Mouse (Mus musculus) hindbrain, postnatal 0 days (tissue): Measurements from ENCODE around the gene Me3. TPM values are rescaled to one million over a fixed set of nuclear protein-coding genes. Genes with fewer than 3 reads are reported as not detected.

Source experiments
- ATAC-seq: fragments of 200-750 bp; cut with Nextera tagmentation; 2 replicates; pipeline ENCODE4 v1.8.0; 2017; ENCODE audit warnings: mild to moderate bottlenecking, moderate TSS enrichment, moderate library complexity
- DNase-seq: peaks from one replicate; pipeline ENCODE4 v3.0.0-alpha.2; 2015; ENCODE audit warnings: low spot score
- H3K27ac ChIP-seq: fragments of 300-500 bp; sonication (generic); 2 replicates; pipeline ENCODE4 v1.5.1; 2014; ENCODE audit warnings: mild to moderate bottlenecking
- H3K27me3 ChIP-seq: fragments of 300-500 bp; sonication (generic); 2 replicates; pipeline ENCODE4 v1.6.1; 2014; ENCODE audit warnings: low read length, mixed read lengths; ENCODE audit not compliant: insufficient read depth
- H3K36me3 ChIP-seq: fragments of 300-500 bp; sonication (generic); 2 replicates; pipeline ENCODE4 v1.6.1; 2014; ENCODE audit warnings: low read length, mixed read lengths; ENCODE audit not compliant: insufficient read depth
- H3K4me1 ChIP-seq: fragments of 300-500 bp; sonication (generic); 2 replicates; pipeline ENCODE4 v1.6.1; 2014; ENCODE audit warnings: antibody characterized with exemption, low read length, mixed read lengths; ENCODE audit not compliant: insufficient read depth
- H3K4me2 ChIP-seq: fragments of 300-500 bp; sonication (generic); 2 replicates; pipeline ENCODE4 v1.6.1; 2014; ENCODE audit warnings: low read depth, mild to moderate bottlenecking, low read length, moderate library complexity, mixed read lengths
- H3K4me3 ChIP-seq: fragments of 300-500 bp; sonication (generic); 2 replicates; pipeline ENCODE4 v1.5.1; 2014; ENCODE audit warnings: low read length
- H3K9ac ChIP-seq: fragments of 300-500 bp; sonication (generic); replicated peaks from 2 replicates; pipeline ENCODE4 v1.6.1; 2014; ENCODE audit warnings: mild to moderate bottlenecking, low read length, moderate library complexity, mixed read lengths
- H3K9me3 ChIP-seq: fragments of 300-500 bp; sonication (generic); 2 replicates; pipeline ENCODE4 v1.6.1; 2016; ENCODE audit warnings: low read length, mixed read lengths
- CTCF ChIP-seq: IDR thresholded peaks from 2 replicates; pipeline ENCODE4 v1.5.1; 2016; ENCODE audit warnings: antibody characterized with exemption, control low read depth, low read depth
- WGBS: fragments of 180-500 bp; shearing (Covaris S2); extraction: QIAGEN DNeasy Blood & Tissue Kit; methylation state at CpG from one replicate; pipeline ENCODE4 v1.1.7; 2014; 5-methylcytosine and 5-hydroxymethylcytosine counted together
- polyA plus RNA-seq: library from polyadenylated mRNA; unstranded; fragments of >200 nt; fragmentation: Nextera tagmentation; extraction: Ambion mirVana; gene quantifications from 2 replicates; pipeline ENCODE4 v1.2.1, GENCODE M21; 2015
- total RNA-seq: library from RNA; depleted of rRNA; stranded (reverse); fragments of >200 nt; gene quantifications from 2 replicates; pipeline ENCODE4 v1.2.3, GENCODE M21; 2014

Gene Me3
- total and polyA plus RNA-seq, 2 experiments from 2014 or later: 23.6 to 30.1 TPM

GRCm38 (mm10) chr7:89856440-89857217 lies 224.4 kb downstream of the Me3 start:
- no peak overlapping the region for H3K4me2 ChIP-seq
- no peak overlapping the region for H3K9ac ChIP-seq
- 0 out of 2 replicates have a peak, but pooled peaks cover 5% of the 10 kb centered on the region for H3K4me1 ChIP-seq
- peak; percentile 30 for DNase-seq
- WGBS: 45% methylated on average over 17 of the region's 17 CpGs
- peak; percentile 73 for ATAC-seq
- no peaks in the 10 kb centered on the region for H3K36me3 ChIP-seq
- H3K9me3 ChIP-seq: no peaks in the 10 kb centered on the region
- H3K4me3 ChIP-seq: no peak overlapping the region
- no peak overlapping the region for H3K27ac ChIP-seq
- TF ChIP-seq CTCF: no peak
- H3K27me3 ChIP-seq: no peaks in the 10 kb centered on the region

GRCm38 (mm10) chr7:89864769-89865168 lies 232.6 kb downstream of the Me3 start:
- H3K4me2 ChIP-seq: no peak overlapping the region
- H3K4me1 ChIP-seq: no peaks in the 10 kb centered on the region
- H3K27me3 ChIP-seq: no peaks in the 10 kb centered on the region
- H3K9me3 ChIP-seq: no peaks in the 10 kb centered on the region
- 93% methylated on average over 1 of the region's 1 CpGs for WGBS
- no peak overlapping the region for H3K27ac ChIP-seq
- H3K9ac ChIP-seq: no peak overlapping the region
- no peak overlapping the region for H3K4me3 ChIP-seq
- no peaks in the 10 kb centered on the region for H3K36me3 ChIP-seq
- DNase-seq (no peak), ATAC-seq (no peak)
- peak; percentile 16; the same call in 1 of the 2 replicates for TF ChIP-seq CTCF

- DNase-seq (no peak), ATAC-seq (no peak)
- H3K9ac ChIP-seq: no peak overlapping the region
- H3K4me3 ChIP-seq: no peak overlapping the region
- no peak for TF ChIP-seq CTCF
- WGBS: 79% methylated on average over 5 of the region's 5 CpGs
- H3K4me1 ChIP-seq: no peaks in the 10 kb centered on the region
- no peaks in the 10 kb centered on the region for H3K27me3 ChIP-seq
- H3K9me3 ChIP-seq: no peaks in the 10 kb centered on the region
- no peak overlapping the region for H3K27ac ChIP-seq
- no peaks in the 10 kb centered on the region for H3K36me3 ChIP-seq
- H3K4me2 ChIP-seq: no peak overlapping the region
Measured at GRCm38 (mm10) chr7:89867221-89867620, 235.0 kb downstream of the Me3 start.

- H3K4me2 ChIP-seq: no peak overlapping the region
- H3K36me3 ChIP-seq: no peaks in the 10 kb centered on the region
- TF ChIP-seq CTCF: no peak
- H3K4me3 ChIP-seq: no peak overlapping the region
- no peaks in the 10 kb centered on the region for H3K4me1 ChIP-seq
- no peaks in the 10 kb centered on the region for H3K9me3 ChIP-seq
- ATAC-seq: no peak
- H3K27ac ChIP-seq: no peak overlapping the region
- H3K27me3 ChIP-seq: no peaks in the 10 kb centered on the region
- WGBS: 47% methylated on average over 1 of the region's 1 CpGs
- DNase-seq: no peak
- H3K9ac ChIP-seq: no peak overlapping the region
Measured at GRCm38 (mm10) chr7:89879686-89880085, 247.5 kb downstream of the Me3 start.

DNA sequence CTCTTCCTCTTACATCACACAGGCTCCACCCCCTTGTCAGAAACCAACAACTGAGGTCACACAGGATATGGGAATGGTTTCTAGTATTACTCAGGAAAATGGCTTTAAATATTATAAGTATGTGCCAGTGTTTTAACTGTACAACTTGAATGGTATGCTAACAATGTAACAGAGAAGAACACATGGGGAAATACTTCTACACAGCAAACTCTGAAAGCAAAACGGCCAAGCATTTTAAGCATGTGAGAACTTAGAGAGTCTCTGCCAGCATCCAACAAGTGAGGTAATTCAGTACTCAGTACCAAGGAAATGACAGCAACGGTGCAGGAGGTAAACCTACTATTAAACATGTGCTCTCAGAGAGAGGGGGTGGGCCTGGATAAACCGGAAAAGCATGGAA lies 252.4 kb downstream of the Me3 start:
- no peak for TF ChIP-seq CTCF
- Histone ChIP-seq H3K27ac (no peak overlapping the region), H3K36me3 (no peaks in the 10 kb centered on the region), H3K4me2 (no peak overlapping the region), H3K4me1 (no peaks in the 10 kb centered on the region), H3K9ac (no peak overlapping the region), H3K27me3 (no peaks in the 10 kb centered on the region), H3K9me3 (no peaks in the 10 kb centered on the region), H3K4me3 (no peak overlapping the region)
- WGBS: 72% methylated on average over 3 of the region's 3 CpGs
- ATAC-seq: no peak
- DNase-seq: no peak

GRCm38 (mm10) chr7:89891412-89891811 lies 259.2 kb downstream of the Me3 start:
- H3K4me2 ChIP-seq: no peak overlapping the region
- H3K27me3 ChIP-seq: no peaks in the 10 kb centered on the region
- TF ChIP-seq CTCF: no peak
- ATAC-seq: no peak
- 77% methylated on average over 5 of the region's 5 CpGs for WGBS
- H3K4me3 ChIP-seq: no peak overlapping the region
- H3K36me3 ChIP-seq: no peaks in the 10 kb centered on the region
- H3K9ac ChIP-seq: no peak overlapping the region
- H3K9me3 ChIP-seq: no peaks in the 10 kb centered on the region
- no peaks in the 10 kb centered on the region for H3K4me1 ChIP-seq
- no peak overlapping the region for H3K27ac ChIP-seq
- DNase-seq: no peak

GRCm38 (mm10) chr7:89891856-89892255 lies 259.7 kb downstream of the Me3 start:
- Histone ChIP-seq H3K27ac (no peak overlapping the region), H3K36me3 (no peaks in the 10 kb centered on the region), H3K9me3 (no peaks in the 10 kb centered on the region), H3K4me2 (no peak overlapping the region), H3K4me1 (no peaks in the 10 kb centered on the region), H3K9ac (no peak overlapping the region), H3K27me3 (no peaks in the 10 kb centered on the region), H3K4me3 (no peak overlapping the region)
- DNase-seq (peak; percentile 18), ATAC-seq (no peak)
- peak; percentile 26 for TF ChIP-seq CTCF
- WGBS: 33% methylated on average over 4 of the region's 4 CpGs
